Mouse (Mus musculus): ENCODE measurements around the gene Calb2.

Gene Calb2

DNA sequence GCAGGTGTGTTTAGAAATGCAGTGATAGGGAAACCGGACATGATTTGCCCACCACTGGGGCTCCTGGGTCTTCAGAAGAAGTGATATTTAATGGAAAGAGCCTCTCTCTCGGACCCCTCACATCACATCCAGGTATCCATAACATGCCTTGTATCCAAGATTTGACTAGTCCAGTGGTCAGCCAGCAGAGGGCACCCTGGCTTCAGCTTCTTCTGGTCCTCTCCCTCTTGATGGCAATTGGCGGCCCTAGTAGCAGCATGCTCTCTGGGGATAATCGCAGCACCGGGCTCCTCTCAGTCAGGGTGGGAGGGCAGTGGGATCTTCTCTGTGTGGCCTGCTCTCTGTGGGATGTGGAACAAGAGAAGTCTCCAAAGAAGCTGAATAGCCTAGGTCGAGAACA is 48.3 kb downstream of the Calb2 start:
- DNase-seq, result no peak

- DNase-seq, result peak; percentile 36
These were observed 65.4 kb downstream of the Calb2 start, which contains the start of gene Gm17720 for GRCm38 (mm10) chr8:110102653-110103052. Gm17720 (minus strand) TSS chr8:110102753.

DNA sequence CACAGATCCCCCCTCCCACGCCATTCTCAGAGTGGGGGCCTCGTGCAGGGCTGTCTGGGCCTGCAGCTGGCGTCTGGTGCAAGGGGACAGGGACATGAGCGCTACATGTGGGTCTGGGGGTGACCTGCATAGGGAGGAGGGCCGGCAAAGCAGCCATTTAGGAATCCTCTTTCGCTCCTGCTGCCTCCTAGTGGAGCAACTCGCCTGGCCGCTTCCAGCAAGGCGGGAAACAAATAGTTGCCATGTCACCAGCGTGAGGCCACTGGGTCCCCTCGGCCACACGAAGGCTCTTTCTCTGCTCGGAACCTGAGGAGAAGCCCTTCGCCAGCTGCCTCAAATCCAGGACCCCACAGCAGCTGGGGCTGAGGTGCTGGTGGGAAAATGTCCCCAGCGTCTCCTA is 66.3 kb downstream of the Calb2 start:
- DNase-seq, result no peak

- no peak for DNase-seq
These were observed 67.1 kb downstream of the Calb2 start, which contains the start of gene Gm21964 for GRCm38 (mm10) chr8:110100907-110101306. Gm21964 (plus strand) TSS chr8:110101207.

- DNase-seq, result no peak
These were observed 76.1 kb downstream of the Calb2 start for GRCm38 (mm10) chr8:110091869-110092268.
